Mouse (Mus musculus) hindlimb bud, embryonic 11.5 days (tissue): ENCODE results near the gene Stx5a.

Source experiments
- DNase-seq: peaks from one replicate; pipeline ENCODE4 v3.0.0-alpha.2; 2012; ENCODE audit warnings: low read depth, low spot score; ENCODE audit errors: extremely low spot score

Stx5a gene

DNA sequence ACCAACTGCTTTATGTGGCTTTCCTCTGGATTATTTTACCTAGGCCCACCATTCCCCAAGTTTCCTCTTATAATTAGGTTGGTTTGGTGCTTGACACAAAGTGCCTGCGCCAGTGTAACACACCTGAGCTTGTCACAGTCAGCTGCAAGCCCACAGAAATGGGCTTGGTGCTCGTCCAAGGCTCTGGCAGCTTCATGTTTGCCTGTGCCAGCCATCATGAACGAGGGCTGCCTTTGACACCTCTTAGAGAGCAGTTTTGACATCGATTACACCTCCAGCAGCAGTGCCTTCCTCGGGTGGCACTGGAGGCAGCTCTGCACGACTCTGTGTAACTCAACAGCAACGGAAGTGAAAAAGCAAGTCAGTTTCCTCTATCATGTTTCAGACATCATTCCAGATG lies 49.0 kb downstream of the Stx5a start:
- no peak for DNase-seq

DNA sequence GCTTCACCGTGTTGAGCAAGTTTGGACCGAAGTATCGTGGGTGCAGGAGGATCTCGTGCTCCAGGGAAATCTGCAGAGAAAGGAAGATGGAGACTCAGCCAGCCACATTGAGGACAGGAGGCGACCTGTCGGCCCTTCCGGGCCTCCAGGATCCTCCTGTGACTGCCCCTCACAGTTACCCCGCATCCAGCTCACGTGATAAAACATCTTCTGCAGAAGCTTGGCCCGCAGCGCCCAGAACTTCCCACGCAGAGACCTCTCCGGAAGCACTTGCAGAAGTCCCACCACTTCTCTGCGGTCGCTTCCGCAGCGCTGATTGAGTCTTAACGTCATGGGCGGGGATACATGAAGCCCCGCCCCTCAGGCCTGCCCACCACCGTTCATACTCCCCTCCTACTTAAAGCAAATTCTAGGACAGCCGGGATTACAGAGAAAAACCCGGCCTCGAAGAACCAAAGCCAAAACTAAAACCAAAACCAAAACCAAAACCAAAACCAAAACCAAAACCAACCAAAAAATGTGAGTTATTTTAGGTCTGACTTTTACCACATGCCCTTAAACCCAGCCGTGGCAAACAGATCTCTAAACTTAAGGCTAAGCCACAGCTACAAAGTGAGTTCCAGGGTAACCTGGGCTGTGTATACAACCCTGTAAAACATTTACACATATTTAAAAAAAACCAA lies 57.2 kb downstream of the Stx5a start, which contains the start of gene Polr2g:
TSS of gene Polr2g (minus strand) at position 314 of the 683 bp plus-strand sequence.
- peak; percentile 86 for DNase-seq

DNA sequence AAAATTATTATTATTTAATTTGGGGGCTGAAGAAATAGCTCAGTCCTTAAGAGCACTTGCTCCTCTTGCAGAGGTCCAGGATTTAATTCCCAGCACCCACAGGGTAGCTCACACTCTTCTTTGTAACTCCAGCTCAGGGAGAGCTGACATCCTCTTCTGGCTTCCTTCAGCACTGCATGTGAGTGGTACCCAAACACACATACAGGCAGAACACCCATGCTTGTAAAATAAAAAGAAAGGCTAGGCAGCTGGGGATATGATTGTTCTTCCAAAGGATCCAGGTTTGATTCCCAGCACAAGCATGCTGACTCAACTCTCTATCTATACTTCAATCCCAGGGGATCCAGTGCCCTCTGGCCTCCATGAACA lies 57.7 kb downstream of the Stx5a start:
- no peak for DNase-seq

DNA sequence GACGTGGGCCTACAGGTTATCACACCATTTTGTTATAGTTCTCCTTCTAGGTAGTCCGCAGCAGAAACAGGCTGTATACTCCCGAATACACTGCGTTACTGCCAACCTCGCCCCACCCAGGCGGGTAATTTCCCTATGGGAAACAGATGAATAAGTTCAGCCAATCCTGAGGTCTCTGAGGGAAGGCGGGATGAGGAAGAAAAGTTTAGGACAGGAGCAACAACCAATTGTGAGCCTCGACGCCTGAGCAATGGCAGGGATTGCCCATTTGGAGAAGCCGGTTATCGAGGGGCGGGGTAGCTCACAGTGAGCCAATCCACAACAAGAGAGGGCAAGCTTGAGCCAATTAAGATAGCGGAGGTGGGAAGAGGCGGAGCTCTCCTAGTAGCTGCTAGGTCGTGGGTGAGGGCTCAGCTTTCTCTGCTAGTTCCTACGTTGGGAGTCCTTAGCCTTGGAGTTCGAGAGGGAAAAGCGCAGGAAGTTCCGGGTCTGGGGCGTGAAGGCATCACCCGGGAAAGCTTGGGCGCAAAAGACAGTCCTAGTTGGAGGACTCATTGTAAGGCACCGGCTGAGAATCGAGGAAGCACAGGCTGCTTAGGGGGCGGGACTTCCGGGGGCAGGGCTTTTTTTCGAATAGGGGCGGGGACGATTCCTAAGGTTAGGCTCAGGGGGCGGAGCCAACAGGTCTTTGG lies 61.1 kb downstream of the Stx5a start, which contains the start of gene Zbtb3:
TSS of gene Zbtb3 (plus strand) at position 426 of the 692 bp plus-strand sequence.
- DNase-seq: peak; percentile 95

DNA sequence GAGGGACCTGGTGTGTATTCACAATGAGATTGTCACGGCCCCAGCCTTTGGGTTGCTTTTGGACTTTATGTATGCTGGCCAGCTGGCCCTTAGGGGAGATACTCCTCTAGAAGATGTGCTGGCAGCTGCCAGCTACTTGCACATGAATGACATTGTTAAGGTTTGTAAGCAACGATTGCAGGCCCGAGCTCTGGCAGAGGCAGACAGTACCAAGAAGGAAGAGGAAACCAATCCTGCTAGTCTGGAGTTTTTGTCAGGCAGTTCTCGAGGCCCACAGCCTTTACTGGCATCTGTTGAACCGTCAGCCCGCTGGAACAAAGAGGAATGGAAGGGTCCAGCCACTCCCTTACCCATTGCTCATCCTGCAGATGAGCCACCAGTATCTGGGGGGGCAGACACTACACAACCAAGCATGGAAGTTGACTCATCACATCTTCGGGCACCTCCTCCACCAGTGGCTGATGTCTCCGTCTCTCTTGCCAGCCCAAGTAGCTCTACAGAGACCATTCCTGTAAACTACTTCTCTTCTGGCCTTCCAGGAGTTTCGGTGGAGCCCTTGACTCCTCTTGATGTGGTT lies 62.1 kb downstream of the Stx5a start:
- DNase-seq: no peak

DNA sequence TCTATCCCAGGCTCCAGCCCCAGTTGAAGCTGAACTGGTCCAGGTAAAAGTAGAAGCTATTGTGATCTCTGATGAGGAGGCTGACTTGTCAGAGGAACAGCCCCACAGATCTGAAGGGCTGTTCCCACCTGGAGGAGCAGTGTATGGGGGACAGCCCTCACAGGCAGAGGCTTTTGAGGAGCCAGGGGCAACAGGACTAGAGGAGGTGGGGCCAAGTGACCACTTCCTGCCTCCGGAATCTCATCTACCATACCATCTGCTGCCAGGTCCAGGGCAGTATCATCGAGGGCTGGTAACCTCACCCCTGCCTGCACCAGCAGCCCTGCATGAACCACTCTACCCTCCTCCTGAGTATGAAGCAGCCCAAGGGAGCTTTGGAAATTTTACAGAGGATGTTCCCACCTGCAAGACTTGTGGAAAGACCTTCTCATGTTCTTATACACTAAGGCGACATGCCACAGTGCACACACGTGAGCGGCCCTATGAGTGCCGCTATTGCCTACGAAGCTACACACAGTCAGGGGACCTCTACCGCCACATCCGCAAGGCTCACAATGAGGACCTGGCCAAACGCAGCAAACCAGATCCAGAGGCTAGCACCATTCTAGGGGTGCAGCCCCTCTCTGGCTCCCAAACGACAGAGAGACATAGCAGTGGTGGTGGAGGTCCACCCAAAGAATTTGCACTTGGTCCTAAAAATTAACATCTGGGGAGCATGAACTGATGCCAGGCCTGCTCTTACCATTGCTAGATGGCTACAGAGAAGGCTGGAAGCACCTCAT lies 62.9 kb downstream of the Stx5a start:
- DNase-seq: no peak
